Mouse (Mus musculus): Measurements from ENCODE around the gene Nrap.

DNA sequence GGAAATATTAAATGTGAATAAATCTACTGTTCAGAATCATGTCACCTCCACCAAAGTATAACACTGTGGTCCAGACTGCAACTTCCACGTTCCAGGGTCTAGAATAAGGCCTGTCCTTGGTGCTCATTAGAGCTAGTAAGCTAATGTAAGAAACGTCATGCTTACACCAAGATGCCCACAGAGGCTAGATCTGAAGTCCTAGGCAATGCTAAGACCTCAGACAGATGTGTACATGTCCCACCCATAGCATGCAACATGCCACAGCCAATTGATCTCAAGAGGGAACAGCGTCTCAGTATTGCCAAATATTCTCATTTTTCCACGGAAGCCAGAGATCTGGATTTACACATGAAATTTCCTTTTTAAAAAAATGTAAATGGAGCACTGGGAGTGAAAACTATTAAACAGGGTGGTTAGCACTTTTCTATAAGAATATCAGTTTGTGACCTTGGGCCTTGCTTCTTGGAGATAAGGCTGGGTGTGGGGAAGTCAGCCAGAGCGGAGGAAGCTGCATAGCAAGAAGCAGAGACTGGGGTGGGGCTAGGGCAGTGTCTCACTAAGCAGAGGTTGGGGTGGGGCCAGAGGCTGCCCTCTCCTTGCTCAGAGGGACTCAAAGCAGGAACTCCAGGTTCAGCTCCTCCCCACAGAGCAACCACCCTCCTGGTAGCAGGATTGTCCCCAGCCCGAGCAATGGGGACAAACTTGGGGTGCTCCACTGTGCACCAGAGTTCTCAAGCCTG, 1.6 kb upstream of the Nrap start:
- TF ChIP-seq POLR2A (IDR thresholded peaks at IDR 0.05; ENCODE audit: control insufficient read depth, low read depth, low read length), result no peak
- TF ChIP-seq CTCF (IDR thresholded peaks at IDR 0.05; ENCODE audit: control insufficient read depth, insufficient read depth, insufficient replicate concordance, low read depth, low read length), result no peak

All from testis, adult 2 months (tissue).